ENCODE assay signal across 12 mouse cellular contexts in the genomic region with DNA sequence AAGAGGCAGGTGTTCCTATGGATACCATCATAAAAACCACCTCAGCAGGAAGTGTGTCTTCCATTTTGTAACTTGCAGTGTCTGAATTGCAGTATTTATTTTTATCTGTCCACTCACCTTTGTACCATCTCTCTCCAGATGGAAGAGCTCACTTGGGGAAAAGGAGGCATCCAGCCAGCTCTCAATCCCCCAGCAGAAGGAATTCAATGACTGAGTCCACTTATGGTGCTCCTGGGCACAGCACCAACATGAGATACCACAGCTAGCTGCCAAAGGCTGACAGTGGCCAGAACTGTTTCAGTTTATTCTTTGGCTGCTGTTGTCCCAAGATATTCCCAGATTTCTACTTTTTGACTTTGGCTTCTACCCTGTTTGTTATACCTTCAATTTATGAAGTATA.
A peak's percentile ranks its signal among the peaks of the same experiment; 100 is the strongest.
DNase-seq lines count a peak whose midpoint lies in the region; ATAC-seq and TF ChIP-seq lines count a peak whose summit lies in the region.
"Had no signal": no experiment of that assay in that cellular context is flagged by ENCODE, and none has a peak within 500 bp of the region (broad histone marks: within the 10 kb centered on the region; RNA-seq: fewer than 3 reads in every experiment).

No protein-coding gene starts in this region.

- no peaks in the 10 kb centered on the region for H3K27me3 ChIP-seq in cerebellum, adult 2 months (ENCODE audit: control insufficient read depth, insufficient read depth, low read length)
- H3K27me3 ChIP-seq in heart, postnatal 0 days (ENCODE audit: control insufficient read depth, insufficient read depth, low read length) = no peaks in the 10 kb centered on the region
- no peaks in the 10 kb centered on the region for H3K27me3 ChIP-seq in forebrain, embryonic 16.5 days (replicated peaks; ENCODE audit: control insufficient read depth, insufficient read depth, low read length)

- H3K4me2 ChIP-seq in heart, postnatal 0 days (ENCODE audit: low read depth, low read length) = no peak overlapping the region
- H3K4me2 ChIP-seq in forebrain, embryonic 16.5 days (ENCODE audit: low read length) = no peak overlapping the region
- H3K4me2 ChIP-seq: limb, embryonic 12.5 days had no signal

- TF ChIP-seq EP300 in heart, postnatal 0 days (IDR thresholded peaks at IDR 0.05; ENCODE audit: low read depth) = no peak

- H3K36me3 ChIP-seq in heart, postnatal 0 days (replicated peaks; ENCODE audit: control insufficient read depth, insufficient read depth, low read length) = no peaks in the 10 kb centered on the region
- H3K36me3 ChIP-seq in forebrain, embryonic 16.5 days (ENCODE audit: control insufficient read depth, insufficient read depth) = no peaks in the 10 kb centered on the region
- H3K36me3 ChIP-seq: limb, embryonic 12.5 days had no signal

- H3K27ac ChIP-seq in brown adipose tissue, adult 24 weeks (replicated peaks; ENCODE audit: low read depth, low read length) = 0 out of 2 replicates have a peak overlapping the region, but pooled peaks have one; percentile 11
- H3K27ac ChIP-seq in cerebellum, adult 2 months (ENCODE audit: insufficient read depth, low read length) = no peak overlapping the region
- H3K27ac ChIP-seq in heart, postnatal 0 days (ENCODE audit: low read depth) = peak overlapping the region; percentile 73
- no peak overlapping the region for H3K27ac ChIP-seq in forebrain, embryonic 16.5 days (ENCODE audit: low read length)
- H3K27ac ChIP-seq: limb, embryonic 12.5 days had no signal

- no peaks in the 10 kb centered on the region for H3K4me1 ChIP-seq in brown adipose tissue, adult 24 weeks (ENCODE audit: control insufficient read depth, insufficient read depth, insufficient read length, low read length)
- peaks cover 3% of the 10 kb centered on the region; the same call in 1 of the 2 replicates for H3K4me1 ChIP-seq in cerebellum, adult 2 months (ENCODE audit: control insufficient read depth, insufficient read depth, low read length)
- H3K4me1 ChIP-seq in heart, postnatal 0 days (ENCODE audit: control insufficient read depth, insufficient read depth) = no peaks in the 10 kb centered on the region
- H3K4me1 ChIP-seq in forebrain, embryonic 16.5 days (replicated peaks; ENCODE audit: control insufficient read depth, insufficient read depth, low read length) = no peaks in the 10 kb centered on the region
- H3K4me1 ChIP-seq: limb, embryonic 12.5 days had no signal

- no peak overlapping the region for H3K9ac ChIP-seq in heart, postnatal 0 days (replicated peaks; ENCODE audit: low read depth, low read length)
- H3K9ac ChIP-seq in forebrain, embryonic 16.5 days (replicated peaks; ENCODE audit: low read depth, low read length) = no peak overlapping the region
- H3K9ac ChIP-seq: limb, embryonic 12.5 days had no signal

- peak; percentile 79 for ATAC-seq in heart, postnatal 0 days (ENCODE audit: insufficient read depth, low read depth)
- ATAC-seq in forebrain, embryonic 16.5 days = no peak

- TF ChIP-seq CTCF in cerebellum, adult 2 months (IDR thresholded peaks at IDR 0.05; ENCODE audit: borderline replicate concordance, insufficient read depth, low read depth, low read length) = no peak
- TF ChIP-seq CTCF in heart, postnatal 0 days (IDR thresholded peaks at IDR 0.05; ENCODE audit: low read depth) = no peak

- TF ChIP-seq POLR2A in cerebellum, adult 2 months (IDR thresholded peaks at IDR 0.05; ENCODE audit: borderline replicate concordance, insufficient read depth, low read length) = no peak

- intact Hi-C loops in left cerebral cortex, postnatal 4 days (cut with DNase I) = no loop called here

- H3K4me3 ChIP-seq in brown adipose tissue, adult 24 weeks (ENCODE audit: insufficient read depth, low read depth, low read length) = no peak overlapping the region
- no peak overlapping the region for H3K4me3 ChIP-seq in cerebellum, adult 2 months (replicated peaks; ENCODE audit: insufficient read depth, low read depth, low read length)
- H3K4me3 ChIP-seq in heart, postnatal 0 days (ENCODE audit: low read depth, low read length) = no peak overlapping the region
- no peak overlapping the region for H3K4me3 ChIP-seq in forebrain, embryonic 16.5 days (replicated peaks; ENCODE audit: low read length)
- H3K4me3 ChIP-seq: limb, embryonic 12.5 days had no signal

- no peaks in the 10 kb centered on the region for H3K9me3 ChIP-seq in heart, postnatal 0 days (replicated peaks; ENCODE audit: control insufficient read depth, low read length)
- H3K9me3 ChIP-seq in forebrain, embryonic 16.5 days (ENCODE audit: control insufficient read depth, low read length) = no peaks in the 10 kb centered on the region
- H3K9me3 ChIP-seq: limb, embryonic 12.5 days had no signal

- peak; percentile 60 for DNase-seq in left cerebral cortex, postnatal 4 days
- no peak for DNase-seq in left cerebral cortex, adult 11 months (ENCODE audit: low spot score)
- peak; percentile 51 to 81 for DNase-seq in cerebellum, adult 2 months
- peak; percentile 65 for DNase-seq in heart, postnatal 0 days (ENCODE audit: low spot score)
- DNase-seq in retina, embryonic 14.5 days (ENCODE audit: low spot score) = no peak
- DNase-seq: adrenal gland, postnatal 14 days; kidney, postnatal 14 days; layer of hippocampus, postnatal 36 days; thymus, postnatal 36 days had no signal

Comparison
In these comparisons a context has a peak if more than half of its experiments do, and no peak if none do; other contexts are left out.
1. DNase-seq: peak in left cerebral cortex, postnatal 4 days (single experiment), cerebellum, adult 2 months (2 of 2) and heart, postnatal 0 days (single experiment); none in left cerebral cortex, adult 11 months (single experiment) and retina, embryonic 14.5 days (single experiment).
2. H3K27ac ChIP-seq: peak in brown adipose tissue, adult 24 weeks (single experiment) and heart, postnatal 0 days (single experiment); none in cerebellum, adult 2 months (single experiment) and forebrain, embryonic 16.5 days (single experiment).